Mouse (Mus musculus) liver, embryonic 16.5 days (tissue): Measurements from ENCODE around the gene Tbccd1. TPM values are rescaled to one million over a fixed set of nuclear protein-coding genes. Genes with fewer than 3 reads are reported as not detected.

Source experiments
- ATAC-seq: fragments of 200-750 bp; cut with Nextera tagmentation; 2 replicates; pipeline ENCODE4 v1.8.0; 2017; ENCODE audit warnings: low read depth, mild to moderate bottlenecking, moderate number of reproducible peaks, moderate library complexity
- H3K27ac ChIP-seq: fragments of 300-500 bp; sonication (generic); 2 replicates; pipeline ENCODE4 v1.5.1; 2014; ENCODE audit warnings: mild to moderate bottlenecking, low read length
- H3K27me3 ChIP-seq: fragments of 300-500 bp; sonication (generic); 2 replicates; pipeline ENCODE4 v1.6.1; 2014; ENCODE audit warnings: low read depth, low read length, mixed read lengths; ENCODE audit not compliant: control insufficient read depth, insufficient read depth
- H3K36me3 ChIP-seq: fragments of 300-500 bp; sonication (generic); 2 replicates; pipeline ENCODE4 v1.6.1; 2014; ENCODE audit warnings: mild to moderate bottlenecking; ENCODE audit not compliant: control insufficient read depth, insufficient read depth
- H3K4me1 ChIP-seq: fragments of 300-500 bp; sonication (generic); 2 replicates; pipeline ENCODE4 v1.6.1; 2014; ENCODE audit warnings: low read depth, low read length, mixed read lengths; ENCODE audit not compliant: control insufficient read depth
- H3K4me2 ChIP-seq: fragments of 300-500 bp; sonication (generic); 2 replicates; pipeline ENCODE4 v1.6.1; 2014; ENCODE audit warnings: low read depth, low read length, mixed read lengths
- H3K4me3 ChIP-seq: fragments of 300-500 bp; sonication (generic); 2 replicates; pipeline ENCODE4 v1.5.1; 2014; ENCODE audit warnings: low read depth, mild to moderate bottlenecking, low read length
- H3K9ac ChIP-seq: fragments of 300-500 bp; sonication (generic); 2 replicates; pipeline ENCODE4 v1.6.1; 2014; ENCODE audit warnings: low read depth, low read length
- H3K9me3 ChIP-seq: fragments of 300-500 bp; sonication (generic); replicated peaks from 2 replicates; pipeline ENCODE4 v1.6.1; 2016; ENCODE audit warnings: low read length; ENCODE audit not compliant: control insufficient read depth
- WGBS: fragments of 180-500 bp; shearing (Covaris S2); extraction: QIAGEN DNeasy Blood & Tissue Kit; methylation state at CpG from one replicate; pipeline ENCODE4 v1.1.7; 2014; ENCODE audit not compliant: insufficient replicate concordance; 5-methylcytosine and 5-hydroxymethylcytosine counted together
- polyA plus RNA-seq: library from polyadenylated mRNA; unstranded; fragments of >200 nt; fragmentation: Nextera tagmentation; extraction: Ambion mirVana; gene quantifications from 2 replicates; pipeline ENCODE4 v1.2.1, GENCODE M21; 2015

Tbccd1 gene
- polyA plus RNA-seq, 1 experiment from 2014 or later = 27.3 TPM

DNA sequence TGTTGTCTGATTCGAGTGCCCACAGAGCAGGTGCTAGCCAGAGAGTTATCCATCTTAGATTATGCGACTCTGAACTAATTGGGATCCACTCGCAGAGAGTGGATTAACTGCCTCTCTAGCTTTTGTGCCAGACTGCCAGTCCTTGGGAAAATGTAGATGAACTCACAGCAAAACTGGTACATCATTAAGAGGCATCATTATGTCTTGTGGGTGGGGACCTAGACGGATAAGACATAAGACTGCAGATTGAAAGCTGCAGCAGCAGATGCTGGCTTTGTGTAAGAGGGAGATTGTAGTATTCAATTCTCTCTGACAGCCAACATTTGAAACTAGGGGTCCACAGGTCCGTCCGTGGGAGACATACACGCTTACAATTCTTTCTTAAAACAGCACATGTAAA lies 54.7 kb downstream of the Tbccd1 start:
- H3K27me3 ChIP-seq = no peaks in the 10 kb centered on the region
- no peak overlapping the region for H3K4me2 ChIP-seq
- no peak overlapping the region for H3K9ac ChIP-seq
- H3K27ac ChIP-seq = no peak overlapping the region
- no peak for ATAC-seq
- H3K4me1 ChIP-seq = no peaks in the 10 kb centered on the region
- H3K4me3 ChIP-seq = no peak overlapping the region
- H3K9me3 ChIP-seq = no peaks in the 10 kb centered on the region
- H3K36me3 ChIP-seq = no peaks in the 10 kb centered on the region
- 59% methylated on average over 7 of the region's 7 CpGs for WGBS

DNA sequence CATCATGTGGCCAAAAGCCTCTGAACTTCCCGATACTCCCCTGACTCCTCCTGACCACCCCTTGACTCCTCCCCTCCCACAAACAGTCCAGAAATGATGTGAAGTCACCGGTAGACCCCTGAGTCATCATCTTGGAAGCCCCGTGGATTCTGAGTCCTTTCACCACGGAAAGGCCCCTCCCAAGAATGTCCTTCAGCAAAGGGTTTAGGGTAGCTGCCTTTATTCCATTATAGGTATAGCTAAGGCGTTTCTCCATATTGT lies 56.7 kb downstream of the Tbccd1 start:
- H3K4me1 ChIP-seq = no peaks in the 10 kb centered on the region
- H3K27ac ChIP-seq = no peak overlapping the region
- no peaks in the 10 kb centered on the region for H3K27me3 ChIP-seq
- H3K4me2 ChIP-seq = no peak overlapping the region
- H3K4me3 ChIP-seq = no peak overlapping the region
- no peak for ATAC-seq
- H3K9ac ChIP-seq = no peak overlapping the region
- WGBS = 46% methylated on average over 5 of the region's 5 CpGs
- no peaks in the 10 kb centered on the region for H3K36me3 ChIP-seq
- no peaks in the 10 kb centered on the region for H3K9me3 ChIP-seq

DNA sequence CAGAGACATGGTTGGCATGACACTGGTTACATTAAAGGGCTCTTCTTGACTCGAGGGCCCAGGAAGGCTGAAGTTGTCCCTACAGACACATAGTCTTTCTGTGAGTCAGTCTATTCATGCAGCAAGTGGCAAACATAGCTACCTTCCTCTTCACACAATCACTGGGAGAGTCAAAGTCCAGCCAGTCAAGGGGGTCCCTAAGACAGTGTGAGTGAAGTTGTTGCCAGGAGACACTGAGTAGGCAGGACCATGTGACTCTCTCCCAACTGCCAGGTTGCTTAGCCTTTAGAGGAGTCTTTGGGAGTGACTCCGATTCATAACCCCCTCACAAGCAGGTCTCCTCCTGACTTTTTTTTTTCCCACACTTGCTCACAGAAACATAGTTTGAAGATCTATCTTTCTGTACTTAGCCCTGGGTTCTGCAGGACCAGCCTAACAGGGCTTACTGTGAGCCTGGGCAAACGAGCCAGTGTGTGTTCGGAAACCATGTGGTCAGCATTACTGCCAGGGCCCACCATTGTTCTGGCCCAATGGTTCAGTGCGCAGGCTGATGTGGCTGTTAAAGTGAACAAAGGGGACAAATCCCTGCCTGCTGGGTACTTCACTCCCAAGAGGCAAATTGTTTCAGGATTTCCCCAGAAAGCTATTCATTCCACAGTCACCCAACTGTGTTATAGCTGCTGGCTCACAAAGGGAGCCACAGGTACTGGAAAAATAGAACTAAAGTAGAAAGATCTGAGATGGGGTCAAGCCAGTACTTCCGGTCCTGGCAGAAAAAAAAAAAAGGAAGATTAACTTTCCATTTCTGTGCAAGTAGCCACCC lies 57.2 kb downstream of the Tbccd1 start:
- Histone ChIP-seq H3K9me3 (no peaks in the 10 kb centered on the region), H3K4me3 (no peak overlapping the region), H3K27me3 (no peaks in the 10 kb centered on the region), H3K27ac (no peak overlapping the region), H3K36me3 (no peaks in the 10 kb centered on the region), H3K9ac (no peak overlapping the region), H3K4me2 (no peak overlapping the region), H3K4me1 (no peaks in the 10 kb centered on the region)
- 66% methylated on average over 6 of the region's 6 CpGs for WGBS
- ATAC-seq = no peak

DNA sequence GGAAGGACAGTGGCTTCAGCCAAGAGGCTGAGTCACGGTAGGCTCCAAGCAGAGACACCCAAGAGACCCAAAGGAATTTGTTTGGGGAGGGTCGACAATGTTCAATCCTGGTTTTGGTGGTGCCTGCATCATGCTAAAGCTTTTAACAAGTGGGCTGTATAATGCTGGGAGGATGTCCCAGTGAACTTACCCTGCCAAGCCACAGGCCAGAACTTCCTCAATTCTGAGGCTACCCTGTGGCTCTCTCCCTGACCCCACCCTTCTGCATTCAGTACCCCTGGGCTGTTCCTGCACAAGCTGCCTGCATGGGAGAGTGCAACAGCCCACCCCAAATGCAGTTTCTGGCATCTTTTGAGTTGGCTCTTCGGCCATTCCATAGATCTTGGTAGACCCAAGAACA lies 58.9 kb downstream of the Tbccd1 start:
- H3K9me3 ChIP-seq = no peaks in the 10 kb centered on the region
- WGBS = 46% methylated on average over 3 of the region's 3 CpGs

DNA sequence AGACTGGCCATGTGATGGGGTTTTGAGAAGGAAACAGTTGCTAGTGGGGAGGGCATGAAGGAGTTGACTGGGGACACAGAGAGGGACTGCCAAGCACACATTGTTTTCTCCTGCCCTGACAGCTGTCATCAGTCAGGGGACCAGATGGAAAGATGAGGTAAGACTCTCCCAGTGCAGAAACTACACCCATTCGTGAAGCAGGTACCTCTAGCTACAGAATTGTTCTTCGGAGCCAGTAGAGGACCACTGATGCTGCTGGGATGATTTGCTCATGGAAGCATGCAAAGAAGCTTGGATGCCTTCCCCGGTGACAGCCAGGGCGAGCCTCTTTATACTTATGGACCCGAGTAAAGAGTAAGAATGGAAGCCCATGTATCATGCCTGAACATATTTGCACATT lies 59.9 kb downstream of the Tbccd1 start:
- Histone ChIP-seq H3K27me3 (no peaks in the 10 kb centered on the region), H3K4me2 (no peak overlapping the region), H3K27ac (no peak overlapping the region), H3K4me1 (no peaks in the 10 kb centered on the region), H3K9me3 (no peaks in the 10 kb centered on the region), H3K9ac (no peak overlapping the region), H3K36me3 (no peaks in the 10 kb centered on the region), H3K4me3 (no peak overlapping the region)
- 50% methylated on average over 5 of the region's 5 CpGs for WGBS
- no peak for ATAC-seq

More for the DNA sequence above, 58.9 kb downstream of the Tbccd1 start:
- Histone ChIP-seq H3K27me3 (no peaks in the 10 kb centered on the region), H3K4me2 (no peak overlapping the region), H3K27ac (no peak overlapping the region), H3K4me1 (no peaks in the 10 kb centered on the region), H3K4me3 (no peak overlapping the region), H3K36me3 (no peaks in the 10 kb centered on the region), H3K9ac (no peak overlapping the region)
- no peak for ATAC-seq

DNA sequence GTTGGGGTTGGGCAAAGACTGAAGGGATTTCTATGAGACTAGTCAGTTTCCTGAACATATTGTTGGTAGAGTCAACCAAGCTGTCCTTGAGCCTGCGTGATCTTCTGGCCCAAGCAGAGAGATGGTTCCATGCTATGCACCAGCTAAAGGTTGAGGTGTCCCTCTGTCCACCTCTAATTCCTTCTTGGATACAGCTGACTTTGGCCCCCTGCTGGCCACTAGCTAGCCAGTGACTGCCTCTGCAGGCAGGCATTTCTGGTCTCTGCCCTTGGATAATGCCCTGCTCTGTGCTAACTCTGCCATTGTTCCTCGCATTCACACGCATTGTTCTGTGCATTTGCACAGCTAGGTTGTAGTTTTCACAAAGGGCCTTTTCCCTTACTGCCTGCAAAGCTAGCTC lies 62.0 kb downstream of the Tbccd1 start:
- 68% methylated on average over 3 of the region's 3 CpGs for WGBS
- no peak overlapping the region for H3K9ac ChIP-seq
- H3K4me2 ChIP-seq = no peak overlapping the region
- no peak for ATAC-seq
- H3K27me3 ChIP-seq = no peaks in the 10 kb centered on the region
- no peaks in the 10 kb centered on the region for H3K4me1 ChIP-seq
- H3K4me3 ChIP-seq = no peak overlapping the region
- H3K9me3 ChIP-seq = no peaks in the 10 kb centered on the region
- H3K36me3 ChIP-seq = no peaks in the 10 kb centered on the region
- H3K27ac ChIP-seq = no peak overlapping the region

DNA sequence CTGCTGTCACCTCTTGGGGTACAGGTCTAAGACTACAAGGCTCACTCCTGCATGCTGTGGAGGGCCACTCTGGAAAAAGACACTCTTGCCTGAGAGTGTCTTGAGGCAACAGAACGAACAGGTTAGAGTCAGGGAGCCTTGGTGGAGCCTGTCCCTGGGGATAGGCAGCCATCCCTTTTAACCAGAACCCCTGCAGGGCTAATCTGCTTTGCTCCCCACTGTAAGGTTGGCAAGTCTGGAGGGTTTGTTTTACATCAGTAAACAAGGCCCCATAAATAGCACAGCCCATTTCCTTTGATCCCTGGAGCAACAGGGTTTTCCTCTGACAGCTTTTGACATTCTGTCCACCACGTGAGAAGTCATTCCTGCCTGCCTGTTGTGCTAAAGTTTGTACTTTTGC lies 66.2 kb downstream of the Tbccd1 start:
- H3K36me3 ChIP-seq = no peaks in the 10 kb centered on the region
- H3K9me3 ChIP-seq = no peaks in the 10 kb centered on the region
- no peaks in the 10 kb centered on the region for H3K27me3 ChIP-seq
- WGBS = 22% methylated on average over 2 of the region's 2 CpGs
- no peak for ATAC-seq
- H3K27ac ChIP-seq = no peak overlapping the region
- no peak overlapping the region for H3K4me2 ChIP-seq
- H3K4me3 ChIP-seq = no peak overlapping the region
- no peaks in the 10 kb centered on the region for H3K4me1 ChIP-seq
- no peak overlapping the region for H3K9ac ChIP-seq

DNA sequence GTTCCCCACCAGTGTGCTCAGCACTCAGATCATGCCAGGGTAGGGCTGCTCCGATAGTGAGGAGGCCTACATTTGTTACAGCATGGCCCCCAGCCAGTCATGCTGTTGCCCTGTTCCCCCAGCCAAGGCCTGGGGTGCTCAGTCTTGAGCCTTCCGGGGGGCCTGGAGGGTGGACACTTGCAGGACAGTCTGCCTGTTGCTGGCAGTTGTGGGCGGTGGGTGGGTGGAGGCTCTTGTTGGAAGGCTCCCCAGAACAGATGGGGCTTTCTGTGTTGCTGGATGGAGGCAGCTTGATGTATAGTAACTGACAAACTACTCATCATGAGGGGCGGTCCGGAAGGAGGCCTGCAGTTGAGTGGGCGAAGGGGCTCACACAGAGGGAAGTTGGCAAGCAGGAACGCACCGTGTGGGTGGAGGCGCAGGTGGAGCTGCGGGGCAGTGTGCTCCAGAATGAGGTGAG lies 67.5 kb downstream of the Tbccd1 start:
- H3K36me3 ChIP-seq = no peaks in the 10 kb centered on the region
- no peak overlapping the region for H3K4me2 ChIP-seq
- H3K27ac ChIP-seq = no peak overlapping the region
- no peaks in the 10 kb centered on the region for H3K9me3 ChIP-seq
- no peak overlapping the region for H3K9ac ChIP-seq
- no peaks in the 10 kb centered on the region for H3K27me3 ChIP-seq
- H3K4me1 ChIP-seq = no peaks in the 10 kb centered on the region
- no peak overlapping the region for H3K4me3 ChIP-seq
- no peak for ATAC-seq
- WGBS = 41% methylated on average over 10 of the region's 10 CpGs

DNA sequence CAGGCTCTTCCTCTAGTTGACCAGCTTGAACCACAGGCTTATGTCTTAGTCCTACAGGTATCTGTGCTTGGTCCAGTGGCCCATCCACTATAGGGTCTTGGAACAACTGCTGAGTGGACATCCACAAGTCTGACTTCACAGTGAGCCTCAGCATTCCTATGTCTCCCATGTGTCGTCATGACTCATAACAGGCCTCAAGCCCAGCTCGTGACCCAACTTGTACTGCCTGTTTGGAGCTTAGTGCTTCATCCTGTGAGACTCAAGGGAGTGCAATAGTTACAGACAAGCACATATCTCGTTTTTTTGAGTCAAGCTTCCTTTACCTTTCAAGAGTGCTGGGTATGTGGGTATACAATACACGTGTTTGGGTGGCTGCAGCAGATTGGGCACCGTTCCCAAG lies 74.8 kb downstream of the Tbccd1 start:
- no peak overlapping the region for H3K27ac ChIP-seq
- no peaks in the 10 kb centered on the region for H3K4me1 ChIP-seq
- no peaks in the 10 kb centered on the region for H3K36me3 ChIP-seq
- no peaks in the 10 kb centered on the region for H3K27me3 ChIP-seq
- H3K9me3 ChIP-seq = no peaks in the 10 kb centered on the region; the same call in 1 of the 2 replicates
- no peak overlapping the region for H3K4me3 ChIP-seq
- no peak overlapping the region for H3K9ac ChIP-seq
- no peak overlapping the region for H3K4me2 ChIP-seq
- WGBS = 53% methylated on average over 5 of the region's 5 CpGs
- ATAC-seq = no peak
